Mouse (Mus musculus): ENCODE data around the gene Clip3. TPM values are rescaled to one million over a fixed set of nuclear protein-coding genes. Genes with fewer than 3 reads are reported as not detected.

The Clip3 gene
- total RNA-seq, 1 experiment: 5.4 TPM

- TF ChIP-seq ZC3H11A (IDR thresholded peaks at IDR 0.05; ENCODE audit: borderline replicate concordance, low read depth, low read length): peak; percentile 83; the same call in 1 of the 2 replicates
- TF ChIP-seq ZNF384 (IDR thresholded peaks at IDR 0.05; ENCODE audit: low read depth, low read length): no peak
- 0 out of 2 replicates have a peak, but pooled peaks have one; percentile 23 for TF ChIP-seq HCFC1 (IDR thresholded peaks at IDR 0.05; ENCODE audit: borderline replicate concordance, insufficient read depth, low read length)
- no peak overlapping the region for H3K4me3 ChIP-seq (ENCODE audit: insufficient read depth in 1 of 2, low read depth in 1 of 2, low read length in 2 of 2, poor library complexity in 1 of 2, severe bottlenecking in 1 of 2)
- in situ Hi-C loops (cut with MboI; ENCODE audit: low sequenced_read_pairs in 2 of 2, unreplicated experiment in 2 of 2): no loop called here
- H3K4me1 ChIP-seq (ENCODE audit: control insufficient read depth in 2 of 2, insufficient read depth in 2 of 2, low read length in 2 of 2, poor library complexity in 1 of 2): no peaks in the 10 kb centered on the region
- H3K36me3 ChIP-seq (ENCODE audit: control insufficient read depth, insufficient read depth, low read length, poor library complexity, severe bottlenecking): no peaks in the 10 kb centered on the region
- no peaks in the 10 kb centered on the region for H3K9me3 ChIP-seq (ENCODE audit: control insufficient read depth, insufficient read depth, low read depth, low read length)
- DNase-seq (ENCODE audit: low read depth, low spot score): peak; percentile 87
- H3K9ac ChIP-seq (ENCODE audit: insufficient read depth, low read depth, low read length, poor library complexity, severe bottlenecking): no peak overlapping the region
- H3K27ac ChIP-seq (ENCODE audit: insufficient read depth, low read depth, low read length, poor library complexity, severe bottlenecking): no peak overlapping the region
These were observed 44.9 kb downstream of the Clip3 start for GRCm38 (mm10) chr7:30336384-30336783.

- TF ChIP-seq ZC3H11A (IDR thresholded peaks at IDR 0.05; ENCODE audit: borderline replicate concordance, low read depth, low read length) (no peak), HCFC1 (IDR thresholded peaks at IDR 0.05; ENCODE audit: borderline replicate concordance, insufficient read depth, low read length) (no peak), CHD2 (IDR thresholded peaks at IDR 0.05; ENCODE audit: low read depth, low read length) (no peak), ZNF384 (IDR thresholded peaks at IDR 0.05; ENCODE audit: low read depth, low read length) (no peak), MAFK (IDR thresholded peaks at IDR 0.05; ENCODE audit: insufficient read depth, low read depth, low read length) (no peak)
- Histone ChIP-seq H3K9ac (ENCODE audit: insufficient read depth, low read depth, low read length, poor library complexity, severe bottlenecking) (no peak overlapping the region), H3K27ac (ENCODE audit: insufficient read depth, low read depth, low read length, poor library complexity, severe bottlenecking) (no peak overlapping the region), H3K4me3 (ENCODE audit: insufficient read depth in 1 of 2, low read depth in 1 of 2, low read length in 2 of 2, poor library complexity in 1 of 2, severe bottlenecking in 1 of 2) (no peak overlapping the region), H3K4me1 (ENCODE audit: control insufficient read depth in 2 of 2, insufficient read depth in 2 of 2, low read length in 2 of 2, poor library complexity in 1 of 2) (no peaks in the 10 kb centered on the region), H3K9me3 (ENCODE audit: control insufficient read depth, insufficient read depth, low read depth, low read length) (no peaks in the 10 kb centered on the region), H3K36me3 (ENCODE audit: control insufficient read depth, insufficient read depth, low read length, poor library complexity, severe bottlenecking) (no peaks in the 10 kb centered on the region)
- in situ Hi-C loops (cut with MboI; ENCODE audit: low sequenced_read_pairs in 2 of 2, unreplicated experiment in 2 of 2): no loop called here
- DNase-seq (ENCODE audit: low read depth, low spot score): no peak
These were observed 48.0 kb downstream of the Clip3 start for GRCm38 (mm10) chr7:30339432-30340109.

GRCm38 (mm10) chr7:30346635-30347379, 55.3 kb downstream of the Clip3 start:
- H3K4me1 ChIP-seq (ENCODE audit: control insufficient read depth in 2 of 2, insufficient read depth in 2 of 2, low read length in 2 of 2, poor library complexity in 1 of 2): peaks cover 0 to 9% of the 10 kb centered on the region in 2 experiments; a peak in 2 of 4 replicates
- H3K9ac ChIP-seq (ENCODE audit: insufficient read depth, low read depth, low read length, poor library complexity, severe bottlenecking): no peak overlapping the region
- in situ Hi-C loops (cut with MboI; ENCODE audit: low sequenced_read_pairs in 2 of 2, unreplicated experiment in 2 of 2): no loop called here
- H3K36me3 ChIP-seq (ENCODE audit: control insufficient read depth, insufficient read depth, low read length, poor library complexity, severe bottlenecking): no peaks in the 10 kb centered on the region
- H3K27ac ChIP-seq (ENCODE audit: insufficient read depth, low read depth, low read length, poor library complexity, severe bottlenecking): no peak overlapping the region
- TF ChIP-seq CHD2 (IDR thresholded peaks at IDR 0.05; ENCODE audit: low read depth, low read length) (no peak), ZC3H11A (IDR thresholded peaks at IDR 0.05; ENCODE audit: borderline replicate concordance, low read depth, low read length) (no peak), MAFK (IDR thresholded peaks at IDR 0.05; ENCODE audit: insufficient read depth, low read depth, low read length) (0 out of 2 replicates have a peak, but pooled peaks have one; percentile 20), HCFC1 (IDR thresholded peaks at IDR 0.05; ENCODE audit: borderline replicate concordance, insufficient read depth, low read length) (0 out of 2 replicates have a peak, but pooled peaks have one; percentile 19)
- H3K9me3 ChIP-seq (ENCODE audit: control insufficient read depth, insufficient read depth, low read depth, low read length): no peaks in the 10 kb centered on the region
- peak; percentile 61 for DNase-seq (ENCODE audit: low read depth, low spot score)
- no peak overlapping the region for H3K4me3 ChIP-seq (ENCODE audit: insufficient read depth in 1 of 2, low read depth in 1 of 2, low read length in 2 of 2, poor library complexity in 1 of 2, severe bottlenecking in 1 of 2)

- DNase-seq (ENCODE audit: low read depth, low spot score): peak; percentile 65
- H3K36me3 ChIP-seq (ENCODE audit: control insufficient read depth, insufficient read depth, low read length, poor library complexity, severe bottlenecking): no peaks in the 10 kb centered on the region
- peak overlapping the region; percentile 29 to 49; a peak in 3 of 4 replicates for H3K4me3 ChIP-seq (ENCODE audit: insufficient read depth in 1 of 2, low read depth in 1 of 2, low read length in 2 of 2, poor library complexity in 1 of 2, severe bottlenecking in 1 of 2)
- TF ChIP-seq ZC3H11A (IDR thresholded peaks at IDR 0.05; ENCODE audit: borderline replicate concordance, low read depth, low read length) (peak; percentile 37; the same call in 1 of the 2 replicates), ZNF384 (IDR thresholded peaks at IDR 0.05; ENCODE audit: low read depth, low read length) (no peak), CHD2 (IDR thresholded peaks at IDR 0.05; ENCODE audit: low read depth, low read length) (no peak), MAFK (IDR thresholded peaks at IDR 0.05; ENCODE audit: insufficient read depth, low read depth, low read length) (no peak), HCFC1 (IDR thresholded peaks at IDR 0.05; ENCODE audit: borderline replicate concordance, insufficient read depth, low read length) (0 out of 2 replicates have a peak, but pooled peaks have one; percentile 36)
- H3K9ac ChIP-seq (ENCODE audit: insufficient read depth, low read depth, low read length, poor library complexity, severe bottlenecking): 0 out of 2 replicates have a peak overlapping the region, but pooled peaks have one; percentile 34
- H3K27ac ChIP-seq (ENCODE audit: insufficient read depth, low read depth, low read length, poor library complexity, severe bottlenecking): no peak overlapping the region
- H3K4me1 ChIP-seq (ENCODE audit: control insufficient read depth in 2 of 2, insufficient read depth in 2 of 2, low read length in 2 of 2, poor library complexity in 1 of 2): peaks cover 0 to 9% of the 10 kb centered on the region in 2 experiments; a peak in 2 of 4 replicates
- H3K9me3 ChIP-seq (ENCODE audit: control insufficient read depth, insufficient read depth, low read depth, low read length): no peaks in the 10 kb centered on the region
- in situ Hi-C loops (cut with MboI; ENCODE audit: low sequenced_read_pairs in 2 of 2, unreplicated experiment in 2 of 2): no loop called here
These were observed 56.3 kb downstream of the Clip3 start for GRCm38 (mm10) chr7:30347828-30348227.

All from ES-E14 (cell line).